Mouse (Mus musculus): Measurements from ENCODE around the gene Pla2g4f. TPM values are rescaled to one million over a fixed set of nuclear protein-coding genes. Genes with fewer than 3 reads are reported as not detected.

Gene Pla2g4f
- total and polyA plus RNA-seq, 3 experiments: 0.08 TPM; not detected in 2

DNA sequence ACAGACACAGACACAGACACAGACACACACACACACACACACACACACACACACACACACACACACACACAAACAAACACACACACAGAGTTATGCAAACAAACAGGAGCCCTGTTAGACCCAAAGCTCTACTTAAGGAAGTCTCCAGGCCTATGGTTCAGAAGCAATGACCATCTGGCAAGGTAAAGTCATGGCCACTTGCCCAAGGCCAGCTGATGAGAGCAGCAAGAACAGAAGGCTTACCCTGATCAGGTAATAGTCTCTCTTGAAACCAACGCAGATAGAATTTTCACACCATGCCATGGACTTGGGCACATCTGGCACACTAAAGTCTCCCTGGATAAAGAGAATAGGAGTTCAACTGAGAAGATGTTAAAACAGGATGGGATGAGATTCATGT, 27.8 kb upstream of the Pla2g4f start:
- Histone ChIP-seq H3K36me3 (ENCODE audit: control insufficient read depth, insufficient read depth, low read length) (no peaks in the 10 kb centered on the region), H3K4me1 (ENCODE audit: control insufficient read depth, insufficient read depth, low read length) (no peaks in the 10 kb centered on the region), H3K27ac (no peak overlapping the region), H3K9ac (ENCODE audit: low read depth, low read length) (no peak overlapping the region), H3K27me3 (ENCODE audit: control insufficient read depth, insufficient read depth, low read length) (no peaks in the 10 kb centered on the region), H3K4me3 (no peak overlapping the region), H3K79me2 (replicated peaks; ENCODE audit: control insufficient read depth, insufficient read depth, low read length) (no peaks in the 10 kb centered on the region)
- DNase-seq: peak in 1 of 2 experiments; percentile 5
- 97% methylated on average over 1 of the region's 1 CpGs for WGBS
- TF ChIP-seq CTCF (IDR thresholded peaks at IDR 0.05) (no peak), EP300 (IDR thresholded peaks at IDR 0.05; ENCODE audit: insufficient read depth, low read depth, low read length) (no peak), POLR2A (IDR thresholded peaks at IDR 0.05; ENCODE audit: insufficient read depth, low read depth, low read length) (no peak)
- intact Hi-C loops (cut with DNase I): no loop called here

- no peak for DNase-seq
- Histone ChIP-seq H3K9ac (ENCODE audit: low read depth, low read length) (no peak overlapping the region), H3K36me3 (ENCODE audit: control insufficient read depth, insufficient read depth, low read length) (no peaks in the 10 kb centered on the region), H3K4me1 (ENCODE audit: control insufficient read depth, insufficient read depth, low read length) (no peaks in the 10 kb centered on the region), H3K79me2 (replicated peaks; ENCODE audit: control insufficient read depth, insufficient read depth, low read length) (no peaks in the 10 kb centered on the region), H3K27me3 (ENCODE audit: control insufficient read depth, insufficient read depth, low read length) (no peaks in the 10 kb centered on the region), H3K4me3 (no peak overlapping the region), H3K27ac (no peak overlapping the region)
- WGBS: 50% methylated on average over 2 of the region's 2 CpGs
- TF ChIP-seq EP300 (IDR thresholded peaks at IDR 0.05; ENCODE audit: insufficient read depth, low read depth, low read length) (no peak), CTCF (IDR thresholded peaks at IDR 0.05) (peak; percentile 48)
- intact Hi-C loops (cut with DNase I): no loop called here
Observed at GRCm38 (mm10) chr2:120337886-120338285, 23.9 kb upstream of the Pla2g4f start.

DNA sequence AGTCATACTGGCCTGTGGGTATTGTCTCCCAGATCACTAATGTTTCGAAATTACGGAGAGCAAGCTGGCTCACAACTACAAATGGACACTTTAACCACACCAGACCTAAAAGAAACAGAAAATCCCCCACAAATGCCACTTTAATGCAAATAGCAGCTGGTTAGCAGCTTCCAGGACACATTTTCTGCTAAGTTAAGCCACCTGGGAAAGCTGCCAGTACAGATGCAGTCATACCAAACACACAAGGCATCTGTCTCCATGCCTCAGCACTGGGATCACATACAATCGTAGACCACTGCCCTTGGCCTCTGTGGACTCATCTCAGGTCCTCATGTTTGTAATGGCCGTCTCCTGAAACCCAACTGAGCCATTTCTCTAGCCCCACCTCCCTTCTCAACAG, 17.6 kb upstream of the Pla2g4f start:
- WGBS: 83% methylated on average over 4 of the region's 4 CpGs
- no peaks in the 10 kb centered on the region for H3K79me2 ChIP-seq (replicated peaks; ENCODE audit: control insufficient read depth, insufficient read depth, low read length)
- H3K4me3 ChIP-seq: no peak overlapping the region
- no peak for TF ChIP-seq CTCF (IDR thresholded peaks at IDR 0.05)
- TF ChIP-seq EP300 (IDR thresholded peaks at IDR 0.05; ENCODE audit: insufficient read depth, low read depth, low read length): no peak
- no peak for TF ChIP-seq POLR2A (IDR thresholded peaks at IDR 0.05; ENCODE audit: insufficient read depth, low read depth, low read length)
- no peak overlapping the region for H3K27ac ChIP-seq
- intact Hi-C loops (cut with DNase I): no loop called here
- no peak overlapping the region for H3K9ac ChIP-seq (ENCODE audit: low read depth, low read length)
- H3K4me1 ChIP-seq (ENCODE audit: control insufficient read depth, insufficient read depth, low read length): no peaks in the 10 kb centered on the region
- H3K27me3 ChIP-seq (ENCODE audit: control insufficient read depth, insufficient read depth, low read length): no peaks in the 10 kb centered on the region
- no peaks in the 10 kb centered on the region for H3K36me3 ChIP-seq (ENCODE audit: control insufficient read depth, insufficient read depth, low read length)
- no peak for DNase-seq

DNA sequence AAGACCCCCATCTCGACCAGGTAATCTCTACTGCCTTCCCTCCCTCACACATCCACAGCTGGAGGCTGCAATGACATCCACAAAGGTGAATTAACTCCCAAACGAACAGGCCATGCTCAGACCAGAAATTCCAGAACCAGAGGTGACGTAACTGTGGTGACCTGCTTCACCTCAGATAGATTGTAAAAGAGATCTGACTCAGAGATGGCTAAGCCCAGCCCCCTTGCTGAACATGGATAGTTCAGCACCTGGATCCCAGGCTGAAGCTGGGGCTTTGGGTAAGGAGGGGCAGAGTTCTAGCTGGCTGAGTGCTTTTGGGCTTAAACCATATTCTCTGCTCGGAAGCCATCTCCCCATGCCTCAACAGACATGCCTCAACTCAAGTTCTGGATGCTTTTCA, 1.1 kb upstream of the Pla2g4f start:
- H3K79me2 ChIP-seq (replicated peaks; ENCODE audit: control insufficient read depth, insufficient read depth, low read length): no peaks in the 10 kb centered on the region
- H3K9ac ChIP-seq (ENCODE audit: low read depth, low read length): no peak overlapping the region
- no peaks in the 10 kb centered on the region for H3K27me3 ChIP-seq (ENCODE audit: control insufficient read depth, insufficient read depth, low read length)
- TF ChIP-seq EP300 (IDR thresholded peaks at IDR 0.05; ENCODE audit: insufficient read depth, low read depth, low read length) (no peak), POLR2A (IDR thresholded peaks at IDR 0.05; ENCODE audit: insufficient read depth, low read depth, low read length) (no peak), CTCF (IDR thresholded peaks at IDR 0.05) (no peak)
- 76% methylated on average over 4 of the region's 4 CpGs for WGBS
- no peak overlapping the region for H3K27ac ChIP-seq
- intact Hi-C loops (cut with DNase I): no loop called here
- DNase-seq: no peak
- H3K4me1 ChIP-seq (ENCODE audit: control insufficient read depth, insufficient read depth, low read length): no peaks in the 10 kb centered on the region
- H3K36me3 ChIP-seq (ENCODE audit: control insufficient read depth, insufficient read depth, low read length): no peaks in the 10 kb centered on the region
- H3K4me3 ChIP-seq: no peak overlapping the region

DNA sequence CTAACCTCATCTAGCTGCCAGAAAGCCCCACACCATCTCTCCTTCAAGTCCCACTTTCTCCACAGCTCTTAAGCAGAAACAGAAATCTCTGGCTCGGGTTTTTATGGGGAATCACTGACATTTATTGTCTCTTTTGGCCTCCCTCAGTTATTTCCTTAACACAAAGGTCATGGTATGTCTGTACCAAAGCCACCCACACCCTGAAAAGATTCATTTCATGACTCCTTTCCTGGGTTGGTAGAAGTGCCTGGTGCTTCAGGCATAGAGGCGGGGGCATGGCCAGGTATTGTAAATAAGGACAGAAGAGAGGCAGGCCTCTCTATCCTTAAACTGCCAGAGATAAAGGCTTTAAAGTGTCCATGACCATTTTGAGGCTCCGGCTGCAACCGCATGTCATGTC, 522 bp upstream of the Pla2g4f start:
- no peak for DNase-seq
- no peaks in the 10 kb centered on the region for H3K79me2 ChIP-seq (replicated peaks; ENCODE audit: control insufficient read depth, insufficient read depth, low read length)
- TF ChIP-seq CTCF (IDR thresholded peaks at IDR 0.05) (no peak), POLR2A (IDR thresholded peaks at IDR 0.05; ENCODE audit: insufficient read depth, low read depth, low read length) (no peak), EP300 (IDR thresholded peaks at IDR 0.05; ENCODE audit: insufficient read depth, low read depth, low read length) (no peak)
- no peak overlapping the region for H3K9ac ChIP-seq (ENCODE audit: low read depth, low read length)
- H3K27ac ChIP-seq: no peak overlapping the region
- H3K27me3 ChIP-seq (ENCODE audit: control insufficient read depth, insufficient read depth, low read length): no peaks in the 10 kb centered on the region
- no peaks in the 10 kb centered on the region for H3K4me1 ChIP-seq (ENCODE audit: control insufficient read depth, insufficient read depth, low read length)
- 85% methylated on average over 4 of the region's 4 CpGs for WGBS
- intact Hi-C loops (cut with DNase I): no loop called here
- H3K4me3 ChIP-seq: no peak overlapping the region
- H3K36me3 ChIP-seq (ENCODE audit: control insufficient read depth, insufficient read depth, low read length): no peaks in the 10 kb centered on the region

- Histone ChIP-seq H3K9ac (ENCODE audit: low read depth, low read length) (no peak overlapping the region), H3K36me3 (ENCODE audit: control insufficient read depth, insufficient read depth, low read length) (no peaks in the 10 kb centered on the region), H3K27me3 (ENCODE audit: control insufficient read depth, insufficient read depth, low read length) (no peaks in the 10 kb centered on the region), H3K4me1 (ENCODE audit: control insufficient read depth, insufficient read depth, low read length) (no peaks in the 10 kb centered on the region), H3K79me2 (replicated peaks; ENCODE audit: control insufficient read depth, insufficient read depth, low read length) (no peaks in the 10 kb centered on the region), H3K4me3 (no peak overlapping the region), H3K27ac (no peak overlapping the region)
- 78% methylated on average over 7 of the region's 7 CpGs for WGBS
- intact Hi-C loops (cut with DNase I): no loop called here
- DNase-seq: no peak
- no peak for TF ChIP-seq EP300 (IDR thresholded peaks at IDR 0.05; ENCODE audit: insufficient read depth, low read depth, low read length)
- TF ChIP-seq POLR2A (IDR thresholded peaks at IDR 0.05; ENCODE audit: insufficient read depth, low read depth, low read length): no peak
- TF ChIP-seq CTCF (IDR thresholded peaks at IDR 0.05): no peak
Observed at GRCm38 (mm10) chr2:120312276-120312825, 1.6 kb downstream of the Pla2g4f start.
